14 mouse cellular contexts compared by ENCODE assay signal in the genomic region with DNA sequence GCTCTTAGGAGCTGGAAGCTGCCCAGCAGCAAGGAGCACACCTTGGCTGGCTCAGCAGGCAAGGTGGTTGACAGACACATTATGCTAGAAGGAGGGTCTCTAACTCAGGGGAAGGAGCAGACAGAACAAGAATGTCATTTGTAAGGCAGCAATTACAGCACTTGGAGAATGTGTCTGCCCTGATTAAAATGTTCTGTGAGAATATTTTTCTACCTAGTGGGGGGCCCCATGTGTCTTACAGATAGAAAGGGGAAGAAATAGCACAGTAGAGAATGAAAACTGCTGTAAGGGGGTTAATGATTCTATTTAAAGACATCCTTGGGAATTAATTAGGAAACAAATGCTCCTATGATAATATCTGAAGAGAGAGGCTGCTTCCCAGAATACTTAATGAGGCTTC.
DNase-seq lines count a peak whose midpoint lies in the region; ATAC-seq and TF ChIP-seq lines count a peak whose summit lies in the region.
"Had no signal": no experiment of that assay in that cellular context is flagged by ENCODE, and none has a peak within 500 bp of the region (broad histone marks: within the 10 kb centered on the region; RNA-seq: fewer than 3 reads in every experiment).

No protein-coding gene starts in this region.

- H3K27ac ChIP-seq in heart, postnatal 0 days (ENCODE audit: low read depth) = peak overlapping the region; percentile 98
- H3K27ac ChIP-seq in embryonic facial prominence, embryonic 13.5 days = 0 out of 2 replicates have a peak overlapping the region, but pooled peaks have one; percentile 22
- peak overlapping the region; percentile 82 for H3K27ac ChIP-seq in hindbrain, embryonic 12.5 days
- H3K27ac ChIP-seq in midbrain, embryonic 16.5 days (ENCODE audit: low read length) = peak overlapping the region; percentile 62
- H3K27ac ChIP-seq: kidney, postnatal 0 days; macrophage had no signal

- no peak overlapping the region for H3K4me3 ChIP-seq in heart, postnatal 0 days (ENCODE audit: low read depth, low read length)
- H3K4me3 ChIP-seq in embryonic facial prominence, embryonic 13.5 days = no peak overlapping the region
- H3K4me3 ChIP-seq in hindbrain, embryonic 12.5 days = no peak overlapping the region
- no peak overlapping the region for H3K4me3 ChIP-seq in midbrain, embryonic 16.5 days (ENCODE audit: low read depth, low read length)

- H3K4me2 ChIP-seq in heart, postnatal 0 days (ENCODE audit: low read depth, low read length) = no peak overlapping the region
- no peak overlapping the region for H3K4me2 ChIP-seq in embryonic facial prominence, embryonic 13.5 days
- no peak overlapping the region for H3K4me2 ChIP-seq in hindbrain, embryonic 12.5 days (replicated peaks)
- H3K4me2 ChIP-seq in midbrain, embryonic 16.5 days (ENCODE audit: low read length) = no peak overlapping the region

- no peaks in the 10 kb centered on the region for H3K9me3 ChIP-seq in heart, postnatal 0 days (replicated peaks; ENCODE audit: control insufficient read depth, low read length)
- H3K9me3 ChIP-seq in embryonic facial prominence, embryonic 13.5 days = no peaks in the 10 kb centered on the region
- no peaks in the 10 kb centered on the region for H3K9me3 ChIP-seq in hindbrain, embryonic 12.5 days (replicated peaks)
- no peaks in the 10 kb centered on the region for H3K9me3 ChIP-seq in midbrain, embryonic 16.5 days (replicated peaks; ENCODE audit: control insufficient read depth, low read length, poor library complexity, severe bottlenecking)

- DNase-seq in heart, postnatal 0 days (ENCODE audit: low spot score) = no peak
- DNase-seq in heart, postnatal 25 days (ENCODE audit: low spot score) = no peak
- DNase-seq in spleen, adult 18-20 months = no peak
- DNase-seq in frontal cortex, postnatal 25 days (ENCODE audit: low spot score in 2 of 2) = no peak
- no peak for DNase-seq in left cerebral cortex, postnatal 14 days (ENCODE audit: low spot score in 2 of 2)
- DNase-seq: cerebellum, adult 2 months; left cerebral cortex, postnatal 4 days; thymus, adult 18-20 months had no signal

- intact Hi-C loops in heart, postnatal 25 days (cut with DNase I) = no loop called here
- intact Hi-C loops in left cerebral cortex, postnatal 14 days (cut with DNase I) = no loop called here

- no peak for TF ChIP-seq EP300 in heart, postnatal 0 days (IDR thresholded peaks at IDR 0.05; ENCODE audit: low read depth)

- peak overlapping the region; percentile 27; the same call in 1 of the 2 replicates for H3K9ac ChIP-seq in heart, postnatal 0 days (replicated peaks; ENCODE audit: low read depth, low read length)
- H3K9ac ChIP-seq in embryonic facial prominence, embryonic 13.5 days = no peak overlapping the region
- no peak overlapping the region for H3K9ac ChIP-seq in hindbrain, embryonic 12.5 days
- H3K9ac ChIP-seq in midbrain, embryonic 16.5 days (ENCODE audit: low read depth, low read length) = no peak overlapping the region

- peaks cover 65% of the 10 kb centered on the region for H3K4me1 ChIP-seq in heart, postnatal 0 days (ENCODE audit: control insufficient read depth, insufficient read depth)
- peaks cover 31% of the 10 kb centered on the region for H3K4me1 ChIP-seq in embryonic facial prominence, embryonic 13.5 days
- H3K4me1 ChIP-seq in hindbrain, embryonic 12.5 days = peaks cover 26% of the 10 kb centered on the region
- peaks cover 19% of the 10 kb centered on the region for H3K4me1 ChIP-seq in midbrain, embryonic 16.5 days (ENCODE audit: control insufficient read depth, insufficient read depth, low read length)

- ATAC-seq in heart, postnatal 0 days (ENCODE audit: insufficient read depth, low read depth) = peak; percentile 2; the same call in 1 of the 2 replicates
- ATAC-seq in embryonic facial prominence, embryonic 13.5 days (ENCODE audit: insufficient number of reproducible peaks, insufficient read depth, low FRiP score, low TSS enrichment, low read depth) = no peak
- ATAC-seq in hindbrain, embryonic 12.5 days (ENCODE audit: low FRiP score) = 0 out of 2 replicates have a peak, but pooled peaks have one; percentile 11
- peak; percentile 26; the same call in 1 of the 2 replicates for ATAC-seq in midbrain, embryonic 16.5 days
- ATAC-seq: CD4-positive, CD25-positive, alpha-beta regulatory T cell, adult 4 months had no signal

- no peak for TF ChIP-seq CTCF in heart, postnatal 0 days (IDR thresholded peaks at IDR 0.05; ENCODE audit: low read depth)

- H3K27me3 ChIP-seq in heart, postnatal 0 days (ENCODE audit: control insufficient read depth, insufficient read depth, low read length) = no peaks in the 10 kb centered on the region
- no peaks in the 10 kb centered on the region for H3K27me3 ChIP-seq in embryonic facial prominence, embryonic 13.5 days
- no peaks in the 10 kb centered on the region for H3K27me3 ChIP-seq in hindbrain, embryonic 12.5 days
- no peaks in the 10 kb centered on the region for H3K27me3 ChIP-seq in midbrain, embryonic 16.5 days (ENCODE audit: control insufficient read depth, insufficient read depth, low read depth, low read length)

- H3K36me3 ChIP-seq in heart, postnatal 0 days (replicated peaks; ENCODE audit: control insufficient read depth, insufficient read depth, low read length) = 0 out of 2 replicates have a peak, but pooled peaks cover 6% of the 10 kb centered on the region
- H3K36me3 ChIP-seq in embryonic facial prominence, embryonic 13.5 days = no peaks in the 10 kb centered on the region
- no peaks in the 10 kb centered on the region for H3K36me3 ChIP-seq in hindbrain, embryonic 12.5 days
- H3K36me3 ChIP-seq in midbrain, embryonic 16.5 days (ENCODE audit: control insufficient read depth, insufficient read depth, low read length) = no peaks in the 10 kb centered on the region

Comparison
In these comparisons a context has a peak if more than half of its experiments do, and no peak if none do; other contexts are left out.
1. H3K27ac ChIP-seq: peak in every context shown above with its lines; median percentile 98 in heart, postnatal 0 days; 82 in hindbrain, embryonic 12.5 days; 62 in midbrain, embryonic 16.5 days; 22 in embryonic facial prominence, embryonic 13.5 days.